8 mouse cellular contexts compared by ENCODE assay signal in the genomic region with DNA sequence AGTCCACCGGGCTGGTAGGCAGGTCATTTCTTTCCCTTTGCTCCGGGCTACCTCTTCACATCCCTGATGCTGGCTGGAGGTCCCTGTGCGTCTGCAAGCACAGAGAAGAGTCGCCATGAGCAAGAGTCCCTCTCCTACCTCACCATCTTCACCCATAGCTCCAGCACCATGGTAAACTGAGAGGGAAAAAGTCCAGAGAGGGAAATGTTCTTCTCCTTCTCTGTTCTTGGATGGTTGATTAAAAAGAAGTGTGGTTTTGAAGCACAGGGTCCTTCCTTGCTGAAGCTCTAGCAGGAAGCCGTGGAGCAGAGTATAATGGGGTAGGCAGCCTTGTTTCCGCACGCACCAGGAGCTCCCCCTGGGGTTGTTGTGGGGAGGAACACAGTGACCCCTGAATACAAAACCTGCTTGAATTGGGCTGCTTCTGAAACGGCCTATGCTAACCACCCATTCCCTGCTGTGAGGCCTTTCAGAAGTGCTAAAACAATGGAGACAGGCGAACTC. TPM values are rescaled to one million over a fixed set of nuclear protein-coding genes. Genes with fewer than 3 reads are reported as not detected.
A peak's percentile ranks its signal among the peaks of the same experiment; 100 is the strongest.
DNase-seq lines count a peak whose midpoint lies in the region; ATAC-seq and TF ChIP-seq lines count a peak whose summit lies in the region.

No protein-coding gene starts in this region.

- no peak for ATAC-seq in intestine, embryonic 16.5 days

- peak overlapping the region; percentile 98 for H3K4me2 ChIP-seq in intestine, embryonic 16.5 days (ENCODE audit: low read depth, low read length)

- intact Hi-C loops in gastrocnemius, adult 2 months (cut with DNase I): no loop called here
- intact Hi-C loops in gastrocnemius, postnatal 36 days (cut with DNase I): no loop called here

- no peak overlapping the region for H3K27ac ChIP-seq in gastrocnemius, adult 2 months
- H3K27ac ChIP-seq in intestine, embryonic 16.5 days (ENCODE audit: low read length): no peak overlapping the region

- DNase-seq in gastrocnemius, adult 2 months: no peak
- no peak for DNase-seq in gastrocnemius, postnatal 36 days
- peak; percentile 14 for DNase-seq in right cerebral cortex, postnatal 14 days
- no peak for DNase-seq in right cerebral cortex, postnatal 4 days
- peak; percentile 63 for DNase-seq in retina, embryonic 14.5 days (ENCODE audit: low spot score)
- DNase-seq in gastrocnemius, postnatal 25 days: no peak
- DNase-seq in urinary bladder, postnatal 4 days (ENCODE audit: low spot score in 2 of 2): no peak

- peaks cover 15% of the 10 kb centered on the region; the same call in 1 of the 2 replicates for H3K27me3 ChIP-seq in intestine, embryonic 16.5 days (replicated peaks; ENCODE audit: control insufficient read depth, insufficient read depth, low read length)

- WGBS in intestine, embryonic 16.5 days: 9% methylated on average over 9 of the region's 9 CpGs

- H3K9ac ChIP-seq in intestine, embryonic 16.5 days (ENCODE audit: low read depth, low read length): peak overlapping the region; percentile 66; the same call in 1 of the 2 replicates

- peak overlapping the region; percentile 78 for H3K4me3 ChIP-seq in gastrocnemius, adult 2 months
- peak overlapping the region; percentile 70 for H3K4me3 ChIP-seq in intestine, embryonic 16.5 days (ENCODE audit: low read length)

- no peak for TF ChIP-seq CTCF in gastrocnemius, adult 2 months (IDR thresholded peaks at IDR 0.05)

- no peaks in the 10 kb centered on the region for H3K9me3 ChIP-seq in intestine, embryonic 16.5 days (ENCODE audit: control insufficient read depth, low read length)

- H3K4me1 ChIP-seq in intestine, embryonic 16.5 days (ENCODE audit: control insufficient read depth, insufficient read depth, low read length): peaks cover 13% of the 10 kb centered on the region

- no peaks in the 10 kb centered on the region for H3K36me3 ChIP-seq in intestine, embryonic 16.5 days (ENCODE audit: control insufficient read depth, insufficient read depth, low read length)

RNA-seq across cellular contexts. Expression of a gene that starts 1.6 kb away (rescaled TPM):
- under 1 TPM; 0.11 to 0.41 TPM for total RNA-seq in gastrocnemius, adult 2 months (2021)
- under 1 TPM; 0.18 to 0.94 TPM for total RNA-seq in gastrocnemius, postnatal 36 days (2021)
- polyA plus RNA-seq in intestine, embryonic 16.5 days (2015; fragmentation: Nextera tagmentation; extraction: Ambion mirVana): 2.6 and 3.6 TPM in 2 replicates
- total RNA-seq in gastrocnemius, postnatal 25 days (2021): 1 to 10 TPM in 1 of 2 experiments, under 1 TPM in 1; 0.74 to 1.5 TPM

Comparison
In these comparisons a context has a peak if more than half of its experiments do, and no peak if none do; other contexts are left out.
1. DNase-seq: peak in right cerebral cortex, postnatal 14 days (single experiment) and retina, embryonic 14.5 days (single experiment); none in gastrocnemius, adult 2 months (single experiment), gastrocnemius, postnatal 36 days (0 of 2), right cerebral cortex, postnatal 4 days (single experiment), gastrocnemius, postnatal 25 days (single experiment) and urinary bladder, postnatal 4 days (0 of 2).